Mouse (Mus musculus) adipocyte (in vitro differentiated cells): ENCODE measurements around the gene Rnf135.
"Not testable (repeated sequence)": the region's sequence is repeated elsewhere in the genome, so short reads cannot be mapped to it uniquely, and the experiment has no call there.

Experiments
- DNase-seq: peaks from one replicate; pipeline ENCODE4 v3.0.0-alpha.2; 2016; ENCODE audit warnings: low spot score

Rnf135 gene

DNA sequence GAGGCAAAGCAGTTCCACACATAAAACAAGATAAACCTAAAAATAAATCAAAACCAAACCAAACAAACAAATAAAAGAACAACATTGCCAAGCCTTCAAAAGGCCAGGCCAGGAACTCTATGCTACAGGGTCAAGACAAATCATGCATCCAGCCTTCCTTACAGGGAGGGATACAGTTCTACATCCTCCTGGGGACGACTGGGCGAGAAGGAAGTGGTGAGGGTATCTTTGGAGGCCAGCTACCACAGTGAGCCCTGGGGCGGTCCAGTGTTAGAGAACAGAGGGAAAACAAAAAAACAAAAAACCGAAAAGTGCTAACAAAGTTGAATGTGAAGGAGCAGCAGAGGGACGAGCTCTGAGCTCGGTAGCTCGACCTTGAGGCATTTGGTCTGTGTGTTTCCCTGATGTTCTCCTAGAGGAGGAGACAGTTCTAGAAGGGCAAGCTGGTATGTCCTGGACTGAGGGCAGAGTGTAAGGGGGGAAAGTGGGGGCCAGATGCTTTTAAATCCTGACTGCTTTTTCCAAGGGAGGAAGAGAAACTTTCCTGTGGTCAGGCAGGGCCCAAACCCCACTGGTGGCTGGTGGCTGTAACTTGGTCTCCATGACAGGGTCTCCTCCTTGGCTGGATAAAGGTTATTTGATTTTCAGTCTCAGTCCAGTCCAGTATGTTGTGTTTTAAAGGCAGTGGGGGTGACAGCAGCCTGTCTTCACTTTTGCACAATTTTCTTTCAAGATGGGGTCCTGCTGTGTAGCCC, 20.1 kb upstream of the Rnf135 start:
- DNase-seq: no peak

DNA sequence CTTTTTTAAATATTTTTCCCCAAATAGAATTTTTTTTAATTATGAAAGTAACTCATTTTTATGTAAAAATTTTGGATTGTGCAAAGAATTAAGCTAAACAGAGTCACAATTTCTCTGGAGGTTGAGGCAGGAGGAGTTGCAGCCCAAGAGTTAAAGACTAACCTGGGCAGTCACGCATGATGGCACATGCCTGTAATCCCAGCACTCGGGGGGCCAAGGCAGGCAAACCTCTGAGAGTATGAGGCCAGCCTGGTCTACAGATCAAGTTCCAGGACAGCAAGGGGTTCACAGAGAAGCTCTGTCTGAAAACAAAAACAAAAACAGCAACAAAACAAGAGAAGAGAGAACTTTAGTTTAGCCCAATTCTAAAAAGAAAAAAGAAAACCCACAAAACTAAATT, 19.4 kb upstream of the Rnf135 start:
- no peak for DNase-seq

DNA sequence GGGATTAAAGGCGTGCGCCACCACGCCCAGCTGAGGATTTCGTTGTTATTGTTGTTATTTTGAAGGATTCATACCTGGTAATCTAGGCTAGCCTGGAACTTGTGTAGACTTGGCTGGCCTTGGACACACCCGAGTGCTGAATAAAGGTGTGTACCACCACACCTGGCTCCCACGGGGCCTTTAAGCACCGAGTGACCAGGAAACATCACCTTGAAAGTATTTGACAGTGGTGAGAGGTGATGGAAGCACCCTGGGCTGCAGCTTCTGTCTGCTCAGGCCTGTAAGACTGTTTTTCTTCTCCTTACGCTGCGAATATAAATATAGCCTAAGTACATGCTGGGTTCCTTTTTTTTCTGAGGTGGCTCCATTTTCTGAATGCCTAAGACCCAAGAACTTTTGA, 15.5 kb upstream of the Rnf135 start:
- DNase-seq: no peak

DNA sequence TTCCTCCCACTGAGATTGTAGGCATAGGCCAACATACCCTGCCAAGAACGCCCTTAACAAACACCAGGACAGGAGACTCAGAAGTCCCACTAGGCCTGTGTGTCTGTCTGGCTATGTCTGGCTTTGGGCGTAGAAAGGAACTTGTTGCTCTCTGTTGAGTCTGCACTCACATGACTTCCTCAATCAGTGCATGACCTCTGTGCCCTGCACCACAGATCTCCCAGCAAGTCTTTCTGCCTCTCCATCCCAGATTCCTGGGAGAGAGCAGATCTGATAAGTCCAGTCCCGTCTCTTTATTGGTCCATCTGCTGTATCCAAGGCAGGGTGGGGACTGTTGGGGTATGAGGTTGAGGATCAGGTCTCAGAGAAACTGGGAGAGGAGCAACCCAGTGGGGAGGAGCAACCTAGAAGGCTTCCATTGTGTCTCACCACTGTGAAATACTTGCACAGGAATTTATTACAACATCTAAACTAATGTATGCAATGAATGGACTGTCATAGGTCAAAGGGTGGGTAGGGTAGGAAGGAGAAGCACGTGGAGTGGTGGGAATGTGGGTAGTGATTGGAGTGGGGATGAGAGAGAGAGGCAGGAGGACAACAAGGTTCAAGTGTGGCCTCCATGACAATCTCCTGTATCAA, 14.9 kb upstream of the Rnf135 start:
- DNase-seq: no peak

DNA sequence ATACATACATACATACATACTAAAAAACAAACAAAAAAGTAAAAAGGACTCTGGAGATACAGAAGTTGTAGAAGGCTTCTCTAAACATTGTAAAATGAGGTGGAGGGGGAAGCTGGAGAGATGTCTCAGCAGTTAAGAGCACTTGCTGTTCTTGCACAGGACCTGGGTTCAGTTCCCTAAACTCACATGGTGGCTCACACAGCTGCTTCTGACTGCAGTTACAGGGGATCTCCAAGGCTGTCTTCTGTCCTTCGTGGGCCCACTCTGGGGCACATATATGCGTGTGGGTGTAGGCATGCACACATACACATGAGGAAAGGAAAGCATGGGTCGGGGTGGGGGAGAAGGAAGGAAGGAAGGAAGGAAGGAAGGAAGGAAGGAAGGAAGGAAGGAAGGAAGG, 14.0 kb upstream of the Rnf135 start:
- DNase-seq: no peak

DNA sequence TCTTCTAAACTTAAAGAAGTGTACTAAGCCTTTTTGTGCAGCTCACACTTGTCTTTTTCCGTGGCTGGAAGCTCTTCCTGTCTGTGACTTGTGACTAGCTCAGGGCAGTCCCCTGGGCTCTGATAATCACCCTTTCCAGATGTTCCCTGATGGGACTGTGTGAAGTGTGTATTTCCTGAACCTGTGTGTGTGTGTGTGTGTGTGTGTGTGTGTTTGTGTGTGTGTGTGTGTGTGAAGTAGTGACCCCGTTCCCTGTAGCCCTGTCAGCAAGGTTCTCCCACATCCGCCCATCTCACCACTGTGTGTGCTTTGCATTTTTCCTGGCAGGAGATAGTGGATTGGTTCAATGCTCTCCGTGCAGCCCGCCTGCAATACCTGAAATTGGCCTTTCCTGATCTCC, 13.3 kb upstream of the Rnf135 start:
- no peak for DNase-seq

DNA sequence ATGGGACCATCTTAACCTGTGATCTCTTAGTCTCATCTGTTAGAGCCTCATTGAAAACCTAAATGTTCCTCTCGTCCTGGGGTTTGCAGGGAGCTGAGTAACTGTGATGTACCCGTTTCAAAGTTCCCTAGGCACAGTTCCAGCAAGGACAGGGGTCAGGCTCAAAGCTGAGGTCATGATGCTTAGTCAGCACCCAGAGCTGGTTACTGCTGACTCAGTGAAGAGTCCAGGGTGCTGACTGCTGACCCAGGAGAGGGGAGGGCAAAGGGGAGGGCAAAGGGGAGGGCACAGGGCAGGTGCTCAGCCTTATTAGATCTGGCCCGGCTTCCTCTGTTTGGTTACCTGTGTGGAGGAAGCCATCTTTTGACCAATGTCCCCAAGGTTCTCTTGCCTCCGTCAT, 11.8 kb upstream of the Rnf135 start:
- peak; percentile 62 for DNase-seq

DNA sequence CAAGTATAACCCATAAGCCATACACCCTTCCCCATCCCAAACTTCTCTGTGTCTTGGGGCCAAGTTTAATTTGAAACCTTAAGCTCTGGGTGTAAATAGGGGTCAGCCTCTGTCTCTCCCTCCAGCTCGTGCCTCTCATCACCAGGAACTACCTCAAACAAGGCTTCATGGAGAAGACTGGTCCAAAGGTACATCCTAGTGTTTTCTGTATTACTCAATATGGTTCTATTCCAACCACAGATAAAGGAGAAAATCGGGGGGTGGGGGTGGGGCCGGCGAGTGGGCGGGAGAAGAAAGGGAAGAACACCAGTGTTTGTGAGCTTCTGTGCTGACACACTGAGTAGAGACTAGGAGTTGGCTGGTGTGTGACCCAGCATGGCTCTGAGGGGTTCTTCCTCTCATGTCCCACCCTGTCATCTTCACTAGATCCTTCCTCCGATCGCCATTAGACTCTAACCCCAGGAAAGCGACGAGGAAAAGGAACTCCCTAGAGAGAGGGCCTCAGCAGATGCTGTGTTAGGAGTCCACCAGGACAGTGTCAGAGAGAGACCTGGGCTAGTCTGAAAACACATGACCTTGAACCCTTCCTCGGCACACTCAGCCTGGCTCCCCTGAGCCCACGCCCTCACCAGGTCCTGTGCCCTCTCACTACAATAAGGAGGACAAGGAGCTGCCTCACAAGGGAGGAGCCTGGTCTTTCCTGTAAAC, 9.5 kb upstream of the Rnf135 start:
- no peak for DNase-seq

DNA sequence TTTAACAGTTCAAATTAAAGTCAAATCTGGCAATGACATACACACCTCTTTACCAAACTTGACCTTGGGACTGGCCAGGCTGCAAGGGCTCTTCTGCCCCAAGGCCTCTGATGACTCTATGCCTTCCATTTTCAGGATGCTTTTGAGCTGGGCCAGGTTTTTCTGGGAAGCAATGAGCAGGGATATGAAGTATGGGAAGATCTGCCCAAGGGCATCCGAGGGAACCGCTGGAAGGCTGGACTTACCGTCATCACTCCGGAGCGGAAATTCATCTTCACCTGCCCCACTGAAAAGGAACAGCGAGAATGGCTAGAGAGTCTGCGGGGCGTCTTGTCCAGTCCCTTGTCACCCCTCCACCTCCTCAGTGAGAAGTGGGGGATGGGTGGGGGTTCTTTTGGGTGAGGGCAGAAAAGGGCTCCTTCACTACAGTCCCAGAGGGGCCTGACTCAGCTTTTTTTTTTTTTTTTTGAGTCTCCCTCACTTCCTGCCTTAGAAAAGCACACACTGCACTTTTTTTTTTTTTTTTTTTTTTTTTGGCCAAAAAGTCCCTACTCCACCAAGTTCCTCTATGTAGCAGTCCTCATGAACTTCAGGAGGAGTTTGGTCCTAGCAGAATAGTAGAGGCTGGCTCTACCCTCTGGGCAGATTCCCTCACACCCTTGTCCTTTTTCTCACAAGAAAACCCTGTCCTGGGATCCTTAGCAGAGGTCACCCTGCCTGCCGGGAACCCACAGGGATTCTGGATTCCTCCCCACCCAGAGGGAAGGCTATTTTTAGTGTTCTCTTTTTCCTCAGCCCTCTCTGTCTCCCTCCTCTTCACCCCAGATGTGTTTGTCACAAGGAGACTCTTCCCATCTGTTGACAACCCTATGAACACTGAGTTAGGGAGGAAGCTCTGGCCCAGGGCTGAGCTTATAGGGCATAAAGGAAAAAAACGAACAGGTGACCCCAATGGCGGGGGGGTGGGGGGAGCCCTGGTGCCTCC, 6.4 kb upstream of the Rnf135 start:
- peak; percentile 45 for DNase-seq

DNA sequence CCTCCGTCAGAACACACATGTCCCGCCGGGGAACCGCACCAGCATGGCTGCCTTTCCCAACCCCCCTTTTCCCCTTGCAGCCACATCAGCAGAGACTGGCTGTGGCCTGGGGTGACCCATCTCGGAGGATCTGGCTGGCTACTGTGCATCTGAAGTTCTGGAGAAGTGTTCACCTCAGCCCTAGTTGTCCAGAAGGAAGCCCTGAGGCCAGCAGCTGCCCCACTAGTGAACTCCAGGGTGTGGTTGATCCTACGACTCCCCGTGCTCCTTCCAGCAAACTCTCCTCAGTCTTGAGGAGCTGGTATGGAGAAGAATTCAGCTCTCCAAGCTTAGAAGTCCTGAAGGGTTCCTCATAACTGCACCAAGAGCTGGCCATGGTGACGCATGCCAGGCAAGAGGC, 5.3 kb upstream of the Rnf135 start:
- peak; percentile 64 for DNase-seq

DNA sequence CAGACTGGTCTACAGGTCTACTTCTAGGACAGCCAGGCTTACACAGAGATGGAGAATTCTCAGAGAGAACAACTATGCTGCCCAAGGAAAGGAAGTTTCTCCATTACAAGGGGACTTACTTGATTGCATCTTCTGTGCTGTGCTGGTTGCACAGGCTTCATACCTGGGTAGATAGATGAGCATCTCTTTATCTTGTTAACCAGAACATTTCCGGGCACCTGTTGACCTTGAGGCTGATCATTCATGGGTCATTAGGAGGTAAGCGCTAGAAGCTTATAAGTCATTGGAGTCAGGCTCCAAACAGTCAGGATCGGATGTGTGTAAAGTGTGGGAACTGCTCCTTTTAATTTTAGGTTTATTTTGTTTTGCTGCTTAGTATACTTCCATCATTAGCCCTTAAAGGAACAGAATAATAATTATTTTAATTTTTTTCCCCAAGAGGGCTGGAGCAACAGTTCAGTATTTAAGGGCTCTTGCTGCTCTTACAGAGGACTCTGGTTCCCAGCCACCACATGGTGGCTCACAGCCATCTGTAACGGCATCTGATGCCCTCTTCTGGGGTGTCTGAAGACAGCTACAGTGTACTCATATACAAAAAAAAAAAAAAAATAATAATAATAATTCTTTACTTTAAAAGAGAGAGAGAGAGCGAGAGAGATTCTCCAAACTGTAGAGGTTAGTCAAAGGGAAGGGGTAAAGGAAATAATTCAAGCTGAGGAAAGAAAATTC, 2.5 kb upstream of the Rnf135 start:
- DNase-seq: peak; percentile 32

DNA sequence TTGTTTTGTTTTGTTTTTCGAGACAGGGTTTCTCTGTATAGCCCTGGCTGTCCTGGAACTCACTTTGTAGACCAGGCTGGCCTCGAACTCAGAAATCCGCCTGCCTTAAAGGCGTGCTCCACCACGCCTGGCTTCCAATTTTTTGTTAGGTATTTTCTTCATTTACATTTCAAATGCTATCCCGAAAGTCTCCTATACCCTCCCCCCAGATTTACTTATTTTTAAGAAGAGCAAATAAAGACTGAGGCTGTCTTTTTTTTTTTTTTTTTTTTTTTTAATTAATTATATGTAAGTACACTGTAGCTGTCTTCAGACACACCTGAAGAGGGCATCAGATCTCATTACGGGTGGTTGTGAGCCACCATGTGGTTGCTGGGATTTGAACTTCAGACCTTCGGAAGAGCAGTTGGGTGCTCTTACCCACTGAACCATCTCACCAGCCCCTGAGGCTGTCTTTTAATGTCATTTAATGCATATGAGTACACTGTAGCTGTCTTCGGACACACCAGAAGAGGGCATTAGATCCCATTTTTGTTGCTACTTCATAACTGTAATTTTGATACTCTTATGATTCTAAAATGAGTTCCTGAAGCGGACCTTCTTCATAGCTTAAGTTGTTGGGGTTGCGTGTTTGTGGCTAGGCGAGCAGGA, 472 bp upstream of the Rnf135 start:
- not testable (repeated sequence) for DNase-seq

DNA sequence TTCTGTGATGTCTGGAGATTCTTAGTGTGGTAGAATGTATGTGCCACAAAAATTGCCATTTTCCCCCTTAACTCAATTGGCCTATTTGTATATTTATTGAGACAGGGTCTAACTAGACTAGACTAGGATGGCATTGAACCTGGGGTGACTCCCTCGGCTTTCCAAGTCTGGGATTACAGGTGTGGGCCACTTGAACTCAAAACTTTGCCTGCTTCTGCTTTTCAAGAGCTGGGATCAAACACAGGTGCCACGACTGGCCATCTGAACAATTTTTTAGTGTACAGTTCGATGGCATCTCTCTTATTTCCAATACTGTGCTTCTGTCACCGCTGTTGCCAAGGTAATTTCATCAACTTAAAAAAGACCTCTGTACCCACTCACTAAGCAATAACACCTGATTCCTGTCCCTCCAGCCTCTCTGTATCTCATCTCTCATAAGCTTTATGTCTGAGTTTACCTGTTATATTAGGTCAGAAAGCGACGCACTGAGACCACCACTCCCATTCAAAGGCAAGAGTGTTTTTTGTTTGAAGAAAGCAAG, 950 bp downstream of the Rnf135 start:
- DNase-seq: no peak

DNA sequence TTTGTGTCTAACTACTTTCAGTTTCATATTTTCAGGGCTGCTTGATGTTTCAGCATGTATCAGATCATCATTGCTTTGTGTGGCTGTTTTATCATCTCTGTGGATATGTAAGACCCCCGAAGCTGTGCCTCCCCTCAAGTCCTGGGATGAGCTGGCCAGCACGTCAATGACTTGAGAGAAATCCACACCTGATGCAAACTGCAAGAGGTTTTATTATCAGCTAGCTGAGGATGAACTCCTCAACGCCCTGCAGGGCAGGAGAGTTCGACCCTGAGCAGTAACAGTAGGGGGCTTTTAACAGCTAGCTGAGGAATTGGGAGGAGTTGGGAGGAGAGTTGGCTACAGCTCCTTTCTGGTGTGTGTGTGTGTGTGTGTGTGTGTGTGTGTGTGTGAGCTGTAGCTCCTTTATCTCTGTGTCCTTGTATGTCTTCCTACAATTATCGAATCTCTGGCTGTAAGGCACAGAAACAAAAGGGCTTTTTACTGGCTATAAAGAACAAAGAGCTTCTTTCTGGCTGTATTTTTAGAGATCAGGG, 1.9 kb downstream of the Rnf135 start:
- DNase-seq: not testable (repeated sequence)

DNA sequence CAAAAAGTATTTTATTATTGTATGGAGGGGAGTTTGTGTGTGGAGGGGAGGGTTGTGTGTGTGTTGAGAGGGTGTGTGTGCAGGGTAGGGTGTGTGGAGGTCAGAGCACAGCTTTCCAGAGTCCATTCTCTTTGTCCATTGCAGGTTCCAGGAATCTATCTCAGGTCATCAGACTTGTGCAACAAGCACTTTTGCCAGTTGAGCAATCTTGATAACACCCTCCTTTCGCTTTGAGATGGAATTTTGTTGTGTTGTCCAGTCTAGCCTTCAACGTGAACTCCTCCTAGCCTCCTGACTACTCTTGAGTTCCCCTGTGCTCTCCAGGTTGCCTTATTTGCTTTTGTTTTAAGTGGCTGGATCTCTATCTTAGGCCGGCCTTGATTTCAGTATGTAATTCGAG, 6.6 kb downstream of the Rnf135 start:
- DNase-seq: no peak

DNA sequence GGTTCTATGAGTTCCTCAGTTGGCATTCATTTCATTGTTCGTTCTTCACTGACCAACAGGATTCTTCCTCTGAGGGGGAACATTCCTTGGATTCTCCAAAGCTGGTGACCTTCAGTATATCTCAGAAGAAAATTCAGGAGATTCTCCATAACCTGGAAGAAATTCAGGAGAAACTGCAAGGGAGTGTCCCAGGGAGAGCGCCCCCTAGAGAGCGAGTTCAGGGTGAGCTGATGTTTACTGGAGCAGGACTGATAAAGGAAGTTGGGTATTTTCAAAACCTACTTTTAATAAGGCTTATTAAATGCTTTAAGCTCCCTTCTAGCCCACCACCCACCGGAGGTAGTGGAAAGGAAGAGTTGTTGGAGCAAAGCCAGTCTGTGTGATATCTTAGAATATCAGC, 10.2 kb downstream of the Rnf135 start:
- no peak for DNase-seq

DNA sequence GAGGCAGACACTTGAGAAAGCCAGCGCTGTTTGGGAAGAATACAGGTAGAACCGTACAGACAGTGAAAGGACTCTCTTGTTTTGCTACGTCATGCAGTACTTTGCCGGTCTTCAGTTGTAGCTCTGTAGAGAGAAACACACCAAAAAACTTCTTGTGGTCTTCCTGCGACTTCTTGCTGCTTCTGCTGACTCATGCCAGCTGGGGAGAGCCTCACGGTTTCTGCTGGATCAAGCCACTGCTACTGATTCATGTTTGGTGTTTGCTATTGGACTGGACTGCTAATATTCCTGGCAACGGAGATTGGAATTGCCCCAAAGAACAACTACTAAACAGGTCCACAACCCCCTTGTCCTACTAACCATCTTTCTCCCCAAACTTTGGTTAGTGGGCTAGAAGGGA, 12.7 kb downstream of the Rnf135 start:
- no peak for DNase-seq

DNA sequence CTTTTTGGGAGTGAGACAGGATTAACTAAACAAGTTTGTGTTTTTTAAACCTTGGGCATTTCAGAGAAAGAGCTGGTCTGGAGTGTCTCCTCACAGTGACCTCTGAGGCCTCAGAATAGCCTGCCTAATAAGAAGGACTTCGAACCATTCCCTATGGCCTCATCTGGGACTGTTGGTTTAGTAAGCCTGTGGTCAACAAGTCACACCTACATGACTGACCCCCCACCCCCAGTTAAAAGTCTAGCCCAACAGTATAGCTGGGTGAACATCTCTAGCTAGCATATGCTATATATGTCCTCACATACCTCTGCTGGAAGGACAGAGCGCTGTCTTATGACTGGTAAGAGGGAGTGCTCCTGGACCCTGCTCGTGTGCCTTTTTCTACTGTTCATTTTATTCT, 15.7 kb downstream of the Rnf135 start:
- DNase-seq: no peak

DNA sequence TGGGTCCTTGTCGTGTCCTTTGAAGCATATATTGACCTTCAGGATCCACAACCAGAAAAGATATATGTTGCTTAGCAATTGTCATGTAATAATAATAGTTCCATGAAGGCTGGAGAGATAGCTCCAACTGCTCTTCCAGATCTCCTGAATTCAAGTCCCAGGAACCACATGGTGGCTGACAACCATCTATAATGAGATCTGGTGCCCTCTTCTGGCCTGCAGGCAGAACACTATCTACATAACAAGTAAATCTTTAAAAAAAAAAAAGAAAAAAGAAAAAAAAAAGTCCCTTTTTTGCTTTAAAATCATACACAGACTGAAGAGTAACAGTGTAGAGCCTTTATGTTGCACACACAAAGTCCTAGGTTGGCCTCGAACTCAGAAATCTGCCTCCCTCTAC, 16.1 kb downstream of the Rnf135 start:
- DNase-seq: no peak

DNA sequence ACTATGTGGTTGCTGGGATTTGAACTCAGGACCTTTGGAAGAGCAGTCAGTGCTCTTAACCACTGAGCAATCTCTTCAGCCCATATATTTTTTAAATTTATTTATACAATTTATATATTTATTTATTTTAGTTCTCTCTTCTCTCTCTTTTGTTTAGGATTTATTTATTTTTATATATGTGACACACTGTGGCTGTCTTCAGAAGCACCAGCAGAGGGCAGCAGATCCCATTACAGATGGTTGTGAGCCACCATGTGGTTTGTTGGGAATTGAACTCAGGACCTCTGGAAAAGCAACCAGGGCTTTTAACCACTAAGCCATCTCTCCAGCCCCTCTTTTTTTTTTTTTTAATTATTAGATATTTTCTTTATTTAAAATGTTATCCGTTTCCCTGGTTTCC, 16.7 kb downstream of the Rnf135 start:
- peak; percentile 48 for DNase-seq
